Mouse (Mus musculus) lung, postnatal 36 days (tissue): ENCODE measurements around the gene Foxo6.

Source experiments
- DNase-seq: peaks from one replicate; pipeline ENCODE4 v3.0.0; 2022; ENCODE audit warnings: mixed read lengths

The Foxo6 gene

DNA sequence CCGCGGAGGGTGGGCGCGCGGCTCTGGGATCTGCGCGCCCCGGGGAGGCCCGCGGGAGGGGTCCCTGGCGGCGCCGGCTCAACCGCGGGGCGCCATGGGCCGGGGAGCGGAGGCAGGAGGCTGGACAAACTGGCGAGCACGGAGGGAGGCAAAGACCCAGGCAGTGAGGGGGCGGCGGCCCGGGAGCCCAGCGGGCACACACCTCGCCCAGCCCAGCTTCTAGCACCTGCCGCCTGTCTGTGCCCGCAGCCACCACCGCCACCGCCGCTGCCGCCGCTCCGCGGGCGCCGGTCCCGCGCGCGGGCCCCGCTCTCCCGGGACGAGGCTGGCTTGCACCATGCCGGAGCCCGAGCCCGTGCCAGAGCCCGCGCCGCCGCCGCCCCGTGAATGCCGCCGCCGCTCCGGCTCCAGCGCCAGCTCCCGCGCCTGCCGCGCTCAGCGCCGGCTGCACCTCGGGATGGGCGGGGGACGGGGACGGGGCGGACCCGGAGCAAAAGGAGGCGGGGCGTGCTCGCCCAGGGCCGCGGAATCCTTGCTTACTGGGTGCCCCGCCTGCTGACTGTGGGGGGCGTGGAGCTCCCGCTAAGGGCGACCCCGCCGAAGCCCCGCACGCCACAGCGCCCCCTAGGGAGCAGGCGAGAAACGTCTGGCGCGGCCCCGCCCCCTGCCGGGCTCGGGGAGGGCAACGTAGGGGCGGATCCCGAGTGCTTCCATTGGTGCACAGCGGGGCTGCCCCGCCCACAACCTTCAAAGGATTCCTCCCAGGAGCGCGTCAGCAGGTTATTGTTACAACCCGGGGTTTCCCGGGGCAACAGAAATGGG is at the start of gene Foxo6:
TSS of gene Foxo6 (minus strand) at position 60 of the 822 bp plus-strand sequence.
- peak; percentile 99 for DNase-seq

DNA sequence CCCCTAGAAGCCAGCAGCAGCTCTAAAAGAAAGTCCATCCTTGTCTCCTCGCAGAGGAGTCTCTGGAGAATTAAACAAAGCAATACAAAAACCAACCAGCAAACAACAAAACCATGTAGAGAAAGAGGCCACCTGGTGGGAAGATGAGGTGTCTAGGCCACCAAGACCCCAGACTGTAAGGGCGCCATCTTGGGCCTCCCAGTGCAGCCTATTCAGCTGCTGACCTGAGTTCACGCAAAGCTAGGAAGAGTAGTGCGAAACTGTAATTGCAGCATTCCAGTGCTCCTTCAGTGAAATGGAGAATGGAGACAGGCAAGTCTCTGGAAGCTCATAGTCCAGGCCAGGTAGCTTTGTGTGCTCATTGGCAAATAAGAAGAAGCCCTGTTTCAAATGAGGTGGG is 47.2 kb upstream of the Foxo6 start:
- DNase-seq, result no peak

DNA sequence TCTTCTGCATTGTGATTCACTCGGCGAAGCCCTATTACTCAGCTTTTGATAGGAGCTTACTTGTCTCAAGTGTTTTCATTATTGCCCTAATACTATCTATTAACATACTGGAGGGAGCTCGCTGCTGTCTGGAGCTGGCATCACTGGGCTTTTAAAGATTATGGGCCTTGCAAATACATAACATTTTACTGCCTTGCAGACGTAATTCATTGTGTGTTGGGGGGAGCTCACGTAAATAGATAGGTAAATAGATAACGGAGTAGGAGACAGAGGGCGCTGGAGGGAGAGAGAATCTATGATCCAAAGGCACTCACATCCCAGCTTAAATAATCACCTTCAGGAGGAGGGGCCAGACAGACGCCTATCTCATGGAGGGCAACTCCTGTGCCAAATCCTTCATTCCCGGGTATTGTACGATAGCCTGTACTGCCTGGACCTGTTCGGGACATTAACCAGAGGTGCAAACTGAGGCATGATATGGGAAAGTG is 45.8 kb upstream of the Foxo6 start:
- DNase-seq, result no peak

DNA sequence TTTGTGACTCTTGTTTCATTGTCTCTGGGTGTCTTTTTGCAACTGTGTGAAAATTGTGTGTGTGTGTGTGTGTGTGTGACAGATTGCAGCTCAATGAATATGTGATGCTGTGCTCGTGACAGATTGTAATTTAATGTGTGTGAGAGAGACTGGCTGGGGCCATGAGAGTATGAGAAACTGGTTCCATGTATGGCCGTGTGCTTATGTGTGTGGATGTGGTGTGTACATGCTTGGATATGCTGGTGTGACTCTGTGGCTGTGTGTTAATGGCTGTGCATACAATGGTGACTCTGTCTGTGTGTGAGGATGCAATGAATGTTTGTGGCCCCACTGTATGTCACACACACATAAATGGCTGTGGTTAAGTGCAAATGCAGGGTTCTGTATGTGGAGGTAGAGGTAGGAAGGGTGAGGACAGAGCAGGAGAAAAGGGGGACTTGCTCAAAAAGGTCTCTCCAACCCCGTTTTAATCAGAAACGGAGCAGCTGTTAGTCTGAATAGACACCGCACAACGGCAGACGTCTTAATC is 45.3 kb upstream of the Foxo6 start:
- no peak for DNase-seq

DNA sequence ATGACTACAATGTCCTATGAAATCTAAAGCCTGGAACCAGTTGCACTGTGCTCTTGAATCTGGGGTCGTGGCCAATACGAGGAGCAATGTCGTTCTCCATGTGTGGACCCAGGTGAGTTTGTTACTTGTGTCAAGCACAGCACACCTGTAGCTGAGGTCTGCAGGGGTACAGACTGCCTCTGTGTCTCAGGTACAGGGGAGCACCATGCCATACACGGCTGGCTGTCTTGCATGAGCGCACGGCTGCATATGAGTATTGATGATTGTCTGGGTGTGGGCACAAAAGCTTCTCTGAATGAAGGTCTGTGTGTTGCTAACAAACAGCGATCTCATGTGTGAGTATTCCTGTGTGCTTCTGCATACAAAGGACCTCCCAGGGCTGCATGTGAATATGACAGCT is 44.8 kb upstream of the Foxo6 start:
- DNase-seq, result no peak

DNA sequence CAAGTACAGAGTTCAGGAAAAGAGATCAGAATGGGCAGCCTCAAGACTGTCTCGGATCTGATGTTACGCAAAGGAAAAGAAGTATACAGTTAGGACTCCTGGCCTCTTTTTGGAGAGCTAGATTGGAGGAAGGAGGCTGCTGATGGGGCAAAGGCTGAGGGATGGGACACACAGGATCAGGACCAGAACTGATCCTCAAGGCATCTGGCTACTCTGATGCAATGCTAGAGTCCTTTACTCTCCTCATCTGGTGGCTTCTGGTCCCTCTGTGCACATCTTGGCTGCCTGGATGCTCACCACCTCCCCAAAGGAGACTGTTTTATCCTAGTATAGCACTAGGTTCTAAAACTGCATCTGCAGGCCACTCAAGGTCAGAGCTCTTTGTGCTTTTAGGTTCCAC is 44.4 kb upstream of the Foxo6 start:
- no peak for DNase-seq

DNA sequence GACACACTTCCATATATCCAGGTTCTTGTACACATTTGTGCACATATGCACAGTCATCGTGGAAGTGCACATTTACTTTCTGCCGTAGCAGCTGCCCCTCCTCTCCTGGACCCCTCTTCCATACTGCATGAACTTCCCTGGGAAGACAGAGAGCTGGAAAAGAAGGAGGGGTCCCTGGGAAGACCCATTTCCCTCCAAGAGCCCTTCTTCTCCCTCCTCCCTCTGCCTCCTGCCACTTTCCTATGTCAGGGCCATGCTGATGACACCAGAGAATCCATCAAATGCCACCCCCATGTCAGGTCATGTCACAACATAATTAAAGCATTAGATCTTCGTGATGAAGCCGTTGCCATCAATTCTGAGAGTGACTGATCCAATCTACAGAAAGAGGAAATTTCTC is 38.6 kb upstream of the Foxo6 start:
- DNase-seq, result no peak

DNA sequence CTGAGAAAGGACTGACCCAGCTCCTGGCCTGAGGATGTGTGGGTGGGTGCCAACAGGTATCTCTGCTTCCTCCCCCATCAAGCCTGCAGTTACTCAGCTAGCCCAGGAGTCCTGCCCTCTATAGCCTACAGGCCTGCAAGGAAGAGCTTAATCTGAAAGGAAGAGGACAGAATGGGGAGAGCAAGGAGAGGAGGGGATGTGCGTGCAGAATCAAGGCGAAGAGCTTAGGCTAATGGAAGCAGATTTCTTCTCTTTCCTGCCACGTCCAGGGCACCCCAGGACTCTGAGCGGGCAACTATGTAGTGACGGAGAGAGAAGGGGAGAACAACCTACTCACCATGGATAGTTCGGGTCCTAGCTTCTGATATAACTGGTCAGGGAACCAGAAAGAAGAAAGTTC is 37.9 kb upstream of the Foxo6 start:
- no peak for DNase-seq

DNA sequence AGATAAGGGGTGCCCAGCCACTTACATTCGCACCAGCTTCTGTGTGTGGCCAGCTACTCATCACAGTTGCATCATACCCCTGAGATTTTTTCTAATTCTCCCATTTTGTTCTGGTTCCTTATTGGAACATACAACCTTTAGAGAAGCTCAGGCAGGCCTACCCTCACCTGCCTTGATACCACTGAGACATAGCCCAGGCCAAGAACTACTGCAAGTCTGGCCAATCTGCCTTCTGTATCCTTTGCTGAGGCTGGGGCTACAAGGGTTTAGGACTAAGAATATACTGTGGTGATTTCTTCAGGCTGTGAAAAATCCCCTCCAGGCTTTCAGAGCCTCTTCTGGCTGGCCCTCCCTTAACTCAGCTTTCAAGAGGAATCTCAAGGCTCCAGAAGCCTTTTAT is 36.7 kb upstream of the Foxo6 start:
- DNase-seq, result no peak

DNA sequence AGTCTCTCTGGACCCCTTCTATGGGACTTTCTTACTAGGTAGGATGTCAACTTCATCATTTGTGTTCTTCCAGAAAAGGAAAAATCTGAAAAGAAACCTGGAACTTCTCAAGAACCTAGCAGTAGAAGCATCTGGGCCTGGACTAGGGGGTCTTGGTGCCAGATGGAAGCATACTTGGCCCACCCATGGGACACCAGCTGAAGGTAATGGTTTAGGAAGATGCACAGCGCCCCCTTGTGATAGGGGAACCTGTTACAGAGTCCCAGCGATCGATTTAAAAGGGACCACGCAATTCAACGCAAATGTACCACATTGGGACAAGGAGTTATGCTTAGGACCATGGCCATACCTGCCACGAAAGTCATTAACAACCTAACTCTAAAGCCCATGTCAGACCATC is 36.0 kb upstream of the Foxo6 start:
- peak; percentile 82 for DNase-seq

DNA sequence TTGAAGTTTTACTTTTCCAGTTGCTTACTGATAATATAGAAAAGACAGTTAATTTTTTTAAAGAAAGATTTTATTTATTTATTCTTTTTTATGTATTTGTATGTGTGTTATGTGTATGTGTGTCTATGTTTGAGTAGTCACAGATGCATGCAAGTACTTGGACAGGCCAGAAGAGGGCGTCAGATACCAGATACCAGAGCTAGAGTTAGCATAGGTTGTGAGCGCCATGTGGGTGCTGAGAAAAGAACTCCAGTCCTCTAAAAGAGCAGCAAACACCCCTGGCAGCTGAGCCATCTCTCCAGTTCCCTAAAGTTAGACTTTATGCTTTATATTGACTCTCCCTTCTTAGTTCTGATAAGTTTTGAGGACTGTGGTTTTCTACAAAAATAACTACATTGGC is 30.4 kb upstream of the Foxo6 start:
- DNase-seq, result no peak

DNA sequence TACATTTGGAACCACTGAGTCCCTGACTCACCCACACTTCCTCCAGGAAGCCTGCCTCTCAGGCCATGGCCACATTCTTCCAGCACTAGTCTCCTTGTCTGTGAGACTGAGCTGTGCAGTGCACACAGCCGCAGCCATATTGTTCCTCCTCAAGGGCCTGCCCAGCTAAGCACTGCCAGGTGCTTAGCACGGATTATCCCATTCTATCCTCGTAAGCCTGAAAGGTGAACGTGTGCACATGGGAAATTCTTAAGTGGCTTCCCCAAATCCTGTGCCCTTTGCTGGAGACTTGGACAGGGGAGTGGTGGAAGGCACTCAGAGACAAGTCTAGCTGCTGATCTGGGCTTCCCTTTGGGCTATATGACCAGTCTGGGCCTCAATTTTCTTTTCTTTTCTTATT is 29.6 kb upstream of the Foxo6 start:
- DNase-seq, result no peak

DNA sequence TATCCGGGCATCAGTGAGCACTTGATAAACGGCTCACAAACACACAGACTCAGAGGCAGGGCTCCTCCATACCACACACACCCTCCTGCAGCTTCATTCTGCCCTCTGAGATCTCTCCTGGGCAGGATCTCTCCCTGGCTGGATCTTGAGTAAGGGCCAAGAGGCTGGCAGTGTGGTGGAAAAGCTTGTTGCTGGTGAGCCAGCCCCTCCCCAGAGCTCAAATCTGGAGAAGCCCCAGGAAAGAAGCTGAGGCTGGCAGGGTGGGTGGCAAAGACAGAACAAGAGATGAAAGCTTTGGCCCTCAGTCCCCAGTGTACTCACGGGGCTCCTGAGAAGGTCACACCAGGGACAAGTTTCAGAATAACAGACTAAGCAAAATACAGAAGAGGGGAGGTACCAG is 27.4 kb upstream of the Foxo6 start:
- DNase-seq, result no peak

DNA sequence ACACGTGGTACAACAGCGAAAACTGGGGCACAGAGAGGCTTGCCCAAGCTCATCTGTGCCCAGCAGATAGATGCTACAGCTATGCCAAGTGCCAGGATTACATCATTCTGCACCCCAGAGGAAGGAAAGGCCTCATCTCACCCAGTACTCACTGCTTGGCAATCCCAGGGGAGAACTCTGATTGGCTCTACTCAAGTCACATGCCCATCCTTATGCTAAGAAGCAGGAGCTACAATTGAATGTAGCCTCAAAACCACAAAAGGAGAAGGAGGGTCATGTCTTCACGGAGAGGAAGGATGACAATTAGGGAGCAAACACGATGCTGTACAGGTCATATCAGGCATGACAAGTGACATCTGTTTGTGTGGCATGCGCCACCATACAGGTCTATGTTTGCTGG is 26.2 kb upstream of the Foxo6 start:
- DNase-seq, result no peak

DNA sequence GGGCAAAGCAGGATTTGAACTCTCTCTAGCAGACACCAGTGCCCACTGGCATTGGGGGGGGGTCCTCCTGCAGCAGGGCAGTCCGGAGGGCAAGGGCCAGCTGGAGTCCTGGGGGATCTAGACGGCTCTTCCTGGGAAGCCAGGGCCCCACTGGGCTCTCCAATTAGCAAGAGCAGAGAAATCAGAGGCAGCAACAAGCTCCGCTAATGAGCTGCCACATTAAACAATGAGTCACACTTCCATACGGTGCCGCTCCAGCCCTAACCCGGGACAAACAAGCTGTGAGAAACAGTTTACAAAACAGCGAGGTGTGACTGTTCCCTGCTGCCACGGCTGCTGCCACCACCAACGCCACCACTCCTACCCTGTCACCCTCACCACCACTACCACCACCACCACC is 17.4 kb upstream of the Foxo6 start:
- no peak for DNase-seq

DNA sequence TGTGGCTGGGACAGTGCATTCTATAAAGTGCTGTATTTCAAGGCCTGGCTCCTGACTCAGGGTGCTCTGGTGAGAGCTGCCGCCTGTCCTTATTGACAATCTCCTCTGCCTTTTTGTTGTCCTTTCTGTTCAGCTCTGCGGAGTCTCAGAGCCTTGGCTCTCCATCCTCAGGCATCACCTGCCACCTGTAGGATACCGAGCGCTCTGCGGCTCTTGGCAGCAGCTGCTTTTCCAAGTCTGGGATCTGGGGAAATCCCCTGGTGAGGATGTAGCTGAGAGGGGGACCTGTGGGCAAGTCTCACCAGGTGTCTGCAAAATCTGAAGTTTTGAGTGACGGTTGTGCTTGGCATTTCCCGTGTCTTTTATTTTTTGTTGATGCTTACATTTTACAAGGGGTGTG is 12.1 kb upstream of the Foxo6 start:
- DNase-seq, result peak; percentile 51

DNA sequence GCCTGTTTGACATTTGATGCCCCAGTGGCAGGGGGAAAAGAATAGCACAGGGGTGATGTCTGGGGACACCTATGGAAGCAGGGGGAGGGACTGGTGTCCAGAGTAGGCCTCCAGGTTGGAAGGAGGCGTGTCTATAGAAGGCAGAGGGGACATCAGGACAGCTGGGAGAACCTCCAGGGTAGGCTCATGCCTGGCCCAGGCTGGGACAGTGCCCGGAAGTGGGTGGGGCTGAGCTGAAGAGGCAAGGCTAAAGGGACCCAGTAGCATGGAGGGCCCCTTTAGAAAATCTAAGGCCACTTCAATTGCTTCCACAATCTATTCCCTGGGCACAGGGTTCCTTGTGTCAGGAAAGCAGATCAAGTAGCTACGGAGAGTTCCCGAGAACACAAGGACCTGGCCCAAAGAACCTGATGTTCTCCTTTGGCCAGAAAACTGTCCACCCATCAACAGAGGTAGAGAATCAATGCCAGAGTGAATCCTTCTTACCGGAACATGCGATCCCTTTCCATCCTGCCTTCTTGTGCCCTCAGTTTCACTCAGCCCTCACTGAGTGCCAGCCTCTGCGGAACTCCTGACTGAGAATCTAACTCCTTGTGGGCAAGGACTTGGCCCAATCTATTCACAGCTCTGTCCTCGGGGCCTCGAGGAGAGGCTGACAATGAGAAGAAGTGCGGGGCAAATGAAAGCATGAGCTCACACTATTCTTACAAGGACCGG is 4.1 kb upstream of the Foxo6 start:
- DNase-seq, result peak; percentile 59

DNA sequence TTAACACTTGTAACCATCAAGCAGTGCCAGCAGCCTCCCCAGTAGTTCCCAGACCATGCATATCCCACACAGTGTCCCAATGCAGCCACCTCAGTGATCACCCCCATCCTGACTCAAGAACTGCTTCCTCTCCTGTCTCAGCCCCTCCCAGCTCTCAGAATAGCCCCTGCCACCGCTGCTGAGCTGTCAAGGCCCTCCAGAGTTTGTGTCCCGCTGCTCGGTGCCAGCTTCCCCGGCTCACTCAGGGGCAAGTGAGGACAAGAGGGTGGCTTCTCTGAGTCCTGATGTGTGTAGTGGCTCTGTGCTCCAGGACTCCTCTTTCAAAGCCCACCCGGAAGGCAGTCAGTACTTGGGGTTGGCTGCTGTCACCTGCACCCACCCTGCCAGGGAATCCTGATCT is 3.3 kb upstream of the Foxo6 start:
- DNase-seq, result no peak

DNA sequence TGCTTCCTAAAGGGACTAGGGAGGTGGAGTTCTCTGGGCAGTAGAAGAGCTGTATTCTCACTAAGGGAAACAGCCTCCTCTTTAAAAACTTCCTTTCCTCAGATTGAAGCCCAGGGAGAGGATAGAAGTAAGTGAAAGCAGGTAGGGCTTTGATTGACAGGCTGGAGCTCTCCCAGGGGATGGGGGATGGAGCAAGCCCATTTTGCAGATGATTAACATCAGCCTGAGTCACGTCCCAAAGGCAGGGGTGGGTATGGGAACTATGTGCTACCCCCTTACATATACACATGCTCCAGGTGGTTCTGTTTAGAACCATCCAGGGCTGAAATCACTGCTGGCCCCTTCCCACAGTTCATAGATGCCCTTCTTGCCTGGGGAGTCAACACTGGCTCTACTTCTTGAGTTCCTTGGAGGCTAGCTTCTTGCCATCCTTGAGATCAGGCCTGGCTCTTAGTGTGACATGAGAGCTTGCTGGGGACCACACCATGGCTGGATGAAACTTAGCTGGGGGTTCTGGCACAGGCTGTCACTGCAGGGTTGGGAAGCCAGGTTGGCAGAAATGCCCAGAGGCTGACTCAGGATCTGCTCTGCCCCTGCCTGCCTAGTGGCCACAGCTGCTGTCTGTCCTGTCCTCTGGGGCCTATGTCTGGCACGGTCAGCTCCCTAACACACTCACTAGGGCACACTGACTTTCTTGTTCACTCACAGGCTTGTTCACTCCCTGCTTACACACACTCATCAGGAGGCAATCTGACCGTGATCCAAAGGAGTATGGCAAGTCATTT is 2.2 kb upstream of the Foxo6 start:
- no peak for DNase-seq

DNA sequence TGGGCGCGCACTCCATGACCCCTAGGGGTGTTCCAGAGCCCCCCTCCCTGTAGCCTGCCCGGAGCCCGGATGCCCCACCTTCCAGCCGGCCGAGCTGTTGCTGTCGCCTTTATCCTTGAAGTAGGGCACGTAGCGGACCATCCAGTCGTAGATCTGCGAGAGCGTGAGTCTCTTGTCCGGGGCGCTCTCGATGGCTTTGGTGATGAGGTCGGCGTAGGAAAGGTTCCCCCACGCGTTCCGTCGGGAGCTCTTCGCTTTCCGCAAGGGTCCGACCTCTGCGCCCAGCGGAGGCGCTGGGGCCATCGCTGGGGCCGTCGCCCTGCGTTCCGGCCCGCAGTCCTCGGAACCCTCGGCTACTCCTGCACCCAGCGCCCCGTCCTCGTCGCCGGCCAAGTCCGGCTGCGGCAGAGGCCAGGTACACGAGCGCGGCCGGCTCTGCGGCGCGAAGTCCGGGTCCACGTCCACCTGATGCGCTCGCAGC is 348 bp downstream of the Foxo6 start:
- peak; percentile 18 for DNase-seq

DNA sequence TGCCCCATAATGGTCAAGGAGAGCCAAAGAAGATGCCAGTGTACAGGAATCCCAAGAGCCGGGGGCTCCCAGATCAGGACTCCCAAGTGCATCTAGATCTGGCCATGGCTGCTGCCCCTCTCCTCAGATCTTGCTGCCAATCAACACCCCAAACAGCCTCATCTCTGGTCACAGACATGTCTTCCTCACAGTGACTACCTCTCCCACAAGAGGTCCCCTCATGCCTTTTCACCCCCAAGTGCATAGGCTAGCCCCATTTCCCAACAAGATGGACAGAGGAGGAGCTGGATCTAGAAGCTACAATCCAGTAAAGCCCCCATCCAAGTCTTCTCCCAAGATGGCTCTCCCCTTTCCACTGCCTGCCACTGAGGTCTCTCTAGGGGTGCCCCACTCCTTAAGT is 1.4 kb downstream of the Foxo6 start:
- no peak for DNase-seq

DNA sequence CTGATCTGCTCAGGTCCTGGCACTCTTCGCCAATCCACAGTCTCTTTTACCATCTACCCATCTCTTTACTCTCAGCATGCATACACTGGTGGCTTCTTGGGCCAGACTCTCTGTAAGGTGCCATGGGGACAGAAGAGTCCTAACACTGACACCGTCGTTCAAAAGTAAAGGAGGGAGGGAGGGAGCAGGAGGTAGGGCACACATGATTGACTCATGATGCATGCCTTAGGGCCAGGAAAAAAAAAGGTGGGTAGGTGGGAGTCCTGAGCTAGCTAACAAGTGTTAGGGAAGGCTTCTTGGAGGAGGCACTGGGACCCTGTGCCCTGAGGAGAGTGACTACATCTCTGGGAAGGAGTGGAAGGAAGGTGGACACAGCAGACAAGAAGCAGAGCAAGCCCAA is 1.9 kb downstream of the Foxo6 start:
- DNase-seq, result no peak

DNA sequence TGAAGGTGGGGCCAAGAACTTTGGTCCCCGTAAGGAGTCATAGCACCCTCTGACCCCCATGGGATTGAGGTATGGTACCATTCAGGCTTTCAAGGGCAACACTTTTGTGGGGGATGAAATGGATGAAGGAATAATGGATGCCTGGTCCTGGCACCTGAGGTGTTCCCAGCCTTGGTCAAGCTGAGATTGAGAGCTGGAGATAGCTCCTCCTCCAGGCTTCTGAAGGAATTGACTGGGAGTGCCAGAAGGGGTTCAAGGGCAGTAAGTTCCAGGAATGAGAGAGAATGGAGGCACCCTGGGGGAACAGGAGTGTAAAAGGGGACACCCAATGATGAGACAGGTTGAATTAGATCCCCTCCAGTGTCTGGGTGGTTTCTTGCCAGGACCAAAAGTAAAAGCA is 3.0 kb downstream of the Foxo6 start:
- DNase-seq, result no peak
